Mouse (Mus musculus): Measurements from ENCODE around the gene Grin2a. TPM values are rescaled to one million over a fixed set of nuclear protein-coding genes. Genes with fewer than 3 reads are reported as not detected.

The Grin2a gene
- polyA plus RNA-seq, 1 experiment from 2014 or later = 0.35 TPM

DNA sequence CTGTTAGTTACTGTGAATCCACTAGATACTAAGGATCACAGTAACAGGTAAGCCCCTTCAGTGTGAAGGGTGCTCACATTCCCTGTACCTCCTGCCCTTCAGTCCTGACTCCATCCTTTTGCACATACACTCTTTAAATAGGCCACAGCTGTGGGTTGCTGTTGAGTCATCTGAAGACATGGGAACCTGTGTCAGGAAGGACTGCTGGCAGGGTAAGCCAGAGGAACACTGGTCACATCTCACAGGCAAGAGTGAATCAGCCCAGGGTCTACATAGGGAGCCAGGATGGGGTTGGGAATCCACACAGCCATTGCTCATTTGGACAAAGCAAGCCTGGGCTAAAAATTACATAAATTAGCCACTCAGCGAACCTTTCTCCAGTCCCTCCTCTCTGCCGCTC is 392.8 kb downstream of the Grin2a start:
- Histone ChIP-seq H3K27me3 (ENCODE audit: control insufficient read depth, insufficient read depth, low read length) (no peaks in the 10 kb centered on the region), H3K4me2 (ENCODE audit: low read length) (no peak overlapping the region), H3K4me1 (ENCODE audit: control insufficient read depth in 2 of 2, insufficient read depth in 2 of 2, low read length in 2 of 2) (no peaks in the 10 kb centered on the region), H3K4me3 (ENCODE audit: control insufficient read depth in 1 of 2, insufficient read depth in 1 of 2, low read depth in 1 of 2, low read length in 2 of 2) (no peak overlapping the region), H3K27ac (replicated peaks in 1 of 2; ENCODE audit: control insufficient read depth in 1 of 2, insufficient read depth in 1 of 2, low read depth in 2 of 2, low read length in 2 of 2) (no peak overlapping the region), H3K9me3 (ENCODE audit: control insufficient read depth, low read length) (no peaks in the 10 kb centered on the region), H3K36me3 (ENCODE audit: control insufficient read depth, insufficient read depth, low read length) (no peaks in the 10 kb centered on the region), H3K9ac (ENCODE audit: low read length) (no peak overlapping the region)
- ATAC-seq (ENCODE audit: insufficient number of reproducible peaks, insufficient read depth, low FRiP score, low read depth) = no peak
- 92% methylated on average over 2 of the region's 2 CpGs for WGBS

DNA sequence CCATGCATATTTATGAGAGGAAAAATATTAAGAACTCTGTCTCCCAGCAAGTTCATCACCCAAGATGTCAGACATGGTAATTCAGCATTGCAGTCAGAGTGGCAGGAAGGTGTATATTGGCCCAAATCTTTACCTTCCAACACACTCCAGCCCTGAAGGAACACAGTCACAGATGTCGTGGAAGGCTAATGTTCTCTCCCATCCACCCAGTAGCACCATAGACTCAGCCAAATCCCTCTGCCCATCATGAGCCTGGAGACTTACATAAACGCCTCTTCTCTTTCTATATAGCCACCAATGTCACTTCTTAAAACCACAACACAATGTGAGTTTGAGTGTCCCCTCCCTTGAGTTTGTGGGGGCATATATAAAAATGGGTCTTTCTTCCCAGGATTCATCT is 406.2 kb downstream of the Grin2a start:
- no peaks in the 10 kb centered on the region for H3K9me3 ChIP-seq (ENCODE audit: control insufficient read depth, low read length)
- WGBS = 73% methylated on average over 2 of the region's 2 CpGs

DNA sequence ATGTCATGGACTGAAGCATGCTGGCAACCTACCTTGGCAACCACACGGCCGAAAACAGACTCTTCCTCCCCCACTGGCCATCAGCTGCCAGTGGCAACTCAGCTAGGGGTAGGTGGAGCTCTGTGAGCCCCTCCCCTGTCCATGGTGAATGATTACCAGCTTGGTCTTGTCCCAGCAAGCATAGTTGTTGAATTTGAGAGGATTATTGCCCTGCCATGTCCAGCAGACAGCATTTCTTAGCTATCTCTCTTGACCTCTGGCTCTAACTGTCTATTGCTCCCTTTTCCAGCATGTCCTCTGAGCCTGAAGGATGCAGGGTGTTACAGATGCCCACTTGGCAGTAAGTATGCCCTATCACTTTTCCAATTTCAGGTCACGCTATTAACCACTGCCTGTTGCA is 406.9 kb downstream of the Grin2a start:
- no peak overlapping the region for H3K4me2 ChIP-seq (ENCODE audit: low read length)
- no peak overlapping the region for H3K4me3 ChIP-seq (ENCODE audit: control insufficient read depth in 1 of 2, insufficient read depth in 1 of 2, low read depth in 1 of 2, low read length in 2 of 2)
- no peak overlapping the region for H3K27ac ChIP-seq (replicated peaks in 1 of 2; ENCODE audit: control insufficient read depth in 1 of 2, insufficient read depth in 1 of 2, low read depth in 2 of 2, low read length in 2 of 2)
- no peaks in the 10 kb centered on the region for H3K4me1 ChIP-seq (ENCODE audit: control insufficient read depth in 2 of 2, insufficient read depth in 2 of 2, low read length in 2 of 2)
- H3K9me3 ChIP-seq (ENCODE audit: control insufficient read depth, low read length) = no peaks in the 10 kb centered on the region
- WGBS = 62% methylated on average over 3 of the region's 3 CpGs
- no peak for ATAC-seq (ENCODE audit: insufficient number of reproducible peaks, insufficient read depth, low FRiP score, low read depth)
- H3K9ac ChIP-seq (ENCODE audit: low read length) = no peak overlapping the region
- H3K27me3 ChIP-seq (ENCODE audit: control insufficient read depth, insufficient read depth, low read length) = no peaks in the 10 kb centered on the region
- no peaks in the 10 kb centered on the region for H3K36me3 ChIP-seq (ENCODE audit: control insufficient read depth, insufficient read depth, low read length)

More for the DNA sequence above, 406.2 kb downstream of the Grin2a start:
- no peak for ATAC-seq (ENCODE audit: insufficient number of reproducible peaks, insufficient read depth, low FRiP score, low read depth)
- no peaks in the 10 kb centered on the region for H3K36me3 ChIP-seq (ENCODE audit: control insufficient read depth, insufficient read depth, low read length)
- no peak overlapping the region for H3K9ac ChIP-seq (ENCODE audit: low read length)
- H3K4me2 ChIP-seq (ENCODE audit: low read length) = no peak overlapping the region
- H3K27ac ChIP-seq (replicated peaks in 1 of 2; ENCODE audit: control insufficient read depth in 1 of 2, insufficient read depth in 1 of 2, low read depth in 2 of 2, low read length in 2 of 2) = no peak overlapping the region
- no peak overlapping the region for H3K4me3 ChIP-seq (ENCODE audit: control insufficient read depth in 1 of 2, insufficient read depth in 1 of 2, low read depth in 1 of 2, low read length in 2 of 2)
- H3K4me1 ChIP-seq (ENCODE audit: control insufficient read depth in 2 of 2, insufficient read depth in 2 of 2, low read length in 2 of 2) = no peaks in the 10 kb centered on the region
- no peaks in the 10 kb centered on the region for H3K27me3 ChIP-seq (ENCODE audit: control insufficient read depth, insufficient read depth, low read length)

DNA sequence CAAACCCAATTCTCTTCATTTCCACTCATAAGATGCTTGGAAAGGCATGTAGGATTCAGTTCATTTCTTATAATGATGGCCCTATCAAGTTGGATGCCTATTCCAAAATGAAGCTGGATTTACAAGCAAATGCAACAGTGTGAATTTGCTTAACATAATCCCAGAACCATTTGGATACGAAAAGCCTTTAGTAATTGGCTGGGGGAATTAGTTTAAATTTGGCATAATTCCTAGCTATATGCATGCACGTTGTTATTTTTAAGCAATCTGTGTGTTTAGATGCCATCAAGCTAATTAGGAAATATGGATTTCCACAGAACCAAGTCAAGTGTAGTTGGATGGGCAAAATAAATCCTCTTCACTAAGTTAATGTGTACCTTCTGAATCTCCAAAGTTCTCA is 411.4 kb downstream of the Grin2a start:
- WGBS = 66% methylated on average over 2 of the region's 2 CpGs
- no peak overlapping the region for H3K4me2 ChIP-seq (ENCODE audit: low read length)
- no peaks in the 10 kb centered on the region for H3K4me1 ChIP-seq (ENCODE audit: control insufficient read depth in 2 of 2, insufficient read depth in 2 of 2, low read length in 2 of 2)
- H3K36me3 ChIP-seq (ENCODE audit: control insufficient read depth, insufficient read depth, low read length) = no peaks in the 10 kb centered on the region
- no peak overlapping the region for H3K9ac ChIP-seq (ENCODE audit: low read length)
- no peak overlapping the region for H3K27ac ChIP-seq (replicated peaks in 1 of 2; ENCODE audit: control insufficient read depth in 1 of 2, insufficient read depth in 1 of 2, low read depth in 2 of 2, low read length in 2 of 2)
- no peaks in the 10 kb centered on the region for H3K27me3 ChIP-seq (ENCODE audit: control insufficient read depth, insufficient read depth, low read length)
- no peaks in the 10 kb centered on the region for H3K9me3 ChIP-seq (ENCODE audit: control insufficient read depth, low read length)
- ATAC-seq (ENCODE audit: insufficient number of reproducible peaks, insufficient read depth, low FRiP score, low read depth) = no peak
- no peak overlapping the region for H3K4me3 ChIP-seq (ENCODE audit: control insufficient read depth in 1 of 2, insufficient read depth in 1 of 2, low read depth in 1 of 2, low read length in 2 of 2)

DNA sequence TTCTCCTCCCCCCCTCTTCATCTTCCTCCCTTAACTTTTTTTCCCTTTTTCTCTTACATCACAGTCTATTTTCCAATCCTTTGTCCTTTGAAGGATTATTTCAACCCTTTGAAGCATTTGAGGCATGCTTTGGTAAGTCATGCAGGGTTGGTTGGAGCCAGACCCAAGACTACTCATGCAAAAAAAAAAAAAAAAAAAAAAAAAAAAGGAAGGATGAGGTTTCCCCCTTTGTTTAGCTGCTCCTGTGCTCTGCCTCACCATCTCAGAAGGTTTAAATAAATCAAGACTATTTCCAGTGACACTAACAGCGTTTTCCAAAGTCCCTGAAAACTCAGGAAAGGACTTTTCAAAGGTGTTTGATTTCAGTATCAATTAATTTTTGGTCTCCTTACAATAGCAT is 423.6 kb downstream of the Grin2a start:
- Histone ChIP-seq H3K4me3 (ENCODE audit: control insufficient read depth in 1 of 2, insufficient read depth in 1 of 2, low read depth in 1 of 2, low read length in 2 of 2) (no peak overlapping the region), H3K9me3 (ENCODE audit: control insufficient read depth, low read length) (no peaks in the 10 kb centered on the region), H3K9ac (ENCODE audit: low read length) (no peak overlapping the region), H3K27me3 (ENCODE audit: control insufficient read depth, insufficient read depth, low read length) (no peaks in the 10 kb centered on the region), H3K27ac (replicated peaks in 1 of 2; ENCODE audit: control insufficient read depth in 1 of 2, insufficient read depth in 1 of 2, low read depth in 2 of 2, low read length in 2 of 2) (no peak overlapping the region), H3K4me1 (ENCODE audit: control insufficient read depth in 2 of 2, insufficient read depth in 2 of 2, low read length in 2 of 2) (no peaks in the 10 kb centered on the region), H3K36me3 (ENCODE audit: control insufficient read depth, insufficient read depth, low read length) (no peaks in the 10 kb centered on the region), H3K4me2 (ENCODE audit: low read length) (no peak overlapping the region)
- ATAC-seq (ENCODE audit: insufficient number of reproducible peaks, insufficient read depth, low FRiP score, low read depth) = no peak
- WGBS = 73% methylated on average over 1 of the region's 1 CpGs

DNA sequence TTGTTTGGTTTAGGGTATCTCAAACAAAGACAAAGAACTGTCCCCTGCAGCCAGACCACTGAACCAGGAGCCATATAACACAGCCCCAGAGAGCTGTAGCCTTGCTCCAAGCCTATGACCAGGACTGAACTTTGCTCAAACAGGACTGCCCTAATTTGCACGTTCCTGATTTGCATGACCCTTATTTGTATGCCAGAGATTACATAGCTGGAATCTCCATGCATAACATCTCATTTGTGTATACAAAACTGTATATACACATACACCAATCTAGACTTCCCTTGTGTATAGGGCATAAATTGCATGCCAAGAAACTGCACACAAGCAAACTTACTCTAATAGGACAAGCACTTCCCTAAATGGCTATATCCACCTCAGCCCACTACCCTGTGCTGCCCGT is 428.1 kb downstream of the Grin2a start:
- Histone ChIP-seq H3K9ac (ENCODE audit: low read length) (no peak overlapping the region), H3K27ac (replicated peaks in 1 of 2; ENCODE audit: control insufficient read depth in 1 of 2, insufficient read depth in 1 of 2, low read depth in 2 of 2, low read length in 2 of 2) (no peak overlapping the region), H3K4me3 (ENCODE audit: control insufficient read depth in 1 of 2, insufficient read depth in 1 of 2, low read depth in 1 of 2, low read length in 2 of 2) (no peak overlapping the region), H3K4me2 (ENCODE audit: low read length) (no peak overlapping the region), H3K9me3 (ENCODE audit: control insufficient read depth, low read length) (no peaks in the 10 kb centered on the region), H3K4me1 (ENCODE audit: control insufficient read depth in 2 of 2, insufficient read depth in 2 of 2, low read length in 2 of 2) (peaks cover 0 to 4% of the 10 kb centered on the region in 2 experiments; a peak in 2 of 4 replicates), H3K27me3 (ENCODE audit: control insufficient read depth, insufficient read depth, low read length) (no peaks in the 10 kb centered on the region), H3K36me3 (ENCODE audit: control insufficient read depth, insufficient read depth, low read length) (no peaks in the 10 kb centered on the region)
- WGBS = 50% methylated on average over 2 of the region's 2 CpGs
- ATAC-seq (ENCODE audit: insufficient number of reproducible peaks, insufficient read depth, low FRiP score, low read depth) = no peak

DNA sequence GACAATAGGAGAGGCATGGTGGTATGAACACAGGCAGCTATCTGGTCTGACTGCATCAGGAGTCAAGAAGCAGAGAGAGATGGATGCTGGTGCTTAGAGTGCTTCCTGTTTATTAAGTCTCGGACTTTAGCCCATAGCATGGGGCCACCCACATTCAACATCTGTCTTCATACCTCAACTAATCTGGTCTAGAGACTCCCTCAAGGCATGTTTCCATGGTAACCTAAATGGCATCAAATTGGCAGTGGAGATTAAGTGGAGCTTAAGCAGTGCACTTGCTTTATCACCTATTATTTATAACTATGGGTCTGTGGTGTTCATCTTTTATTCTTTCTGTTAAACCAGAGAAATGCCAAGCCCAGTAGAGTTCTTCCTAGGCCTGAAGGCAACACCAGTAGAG is 433.5 kb downstream of the Grin2a start:
- H3K4me3 ChIP-seq (ENCODE audit: control insufficient read depth in 1 of 2, insufficient read depth in 1 of 2, low read depth in 1 of 2, low read length in 2 of 2) = no peak overlapping the region
- H3K4me2 ChIP-seq (ENCODE audit: low read length) = no peak overlapping the region
- H3K4me1 ChIP-seq (ENCODE audit: control insufficient read depth in 2 of 2, insufficient read depth in 2 of 2, low read length in 2 of 2) = peaks cover 0 to 4% of the 10 kb centered on the region in 2 experiments; a peak in 2 of 4 replicates
- WGBS = 33% methylated on average over 1 of the region's 1 CpGs
- no peak overlapping the region for H3K27ac ChIP-seq (replicated peaks in 1 of 2; ENCODE audit: control insufficient read depth in 1 of 2, insufficient read depth in 1 of 2, low read depth in 2 of 2, low read length in 2 of 2)
- H3K9ac ChIP-seq (ENCODE audit: low read length) = no peak overlapping the region
- ATAC-seq (ENCODE audit: insufficient number of reproducible peaks, insufficient read depth, low FRiP score, low read depth) = no peak
- no peaks in the 10 kb centered on the region for H3K27me3 ChIP-seq (ENCODE audit: control insufficient read depth, insufficient read depth, low read length)
- no peaks in the 10 kb centered on the region for H3K9me3 ChIP-seq (ENCODE audit: control insufficient read depth, low read length)
- H3K36me3 ChIP-seq (ENCODE audit: control insufficient read depth, insufficient read depth, low read length) = no peaks in the 10 kb centered on the region

DNA sequence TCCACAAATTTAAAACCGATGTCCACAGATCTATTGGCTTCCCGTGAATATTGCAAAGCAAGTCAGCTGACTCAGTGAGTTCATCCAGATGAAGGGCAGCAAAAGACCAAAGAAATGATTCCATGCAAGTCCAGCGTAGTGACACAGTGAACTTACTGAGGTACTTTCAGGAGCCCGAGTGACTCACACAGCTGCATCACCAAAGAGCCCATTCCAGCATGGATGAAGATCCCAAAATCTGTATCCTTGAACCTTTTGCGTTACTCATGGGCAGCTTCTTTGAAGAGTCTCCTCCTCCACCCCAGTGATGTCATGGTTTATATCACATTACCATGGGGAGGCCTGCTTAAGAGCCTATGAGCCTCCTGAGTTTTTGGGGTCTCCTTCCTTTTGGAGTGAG is 460.2 kb downstream of the Grin2a start:
- Histone ChIP-seq H3K9ac (ENCODE audit: low read length) (no peak overlapping the region), H3K4me2 (ENCODE audit: low read length) (no peak overlapping the region), H3K36me3 (ENCODE audit: control insufficient read depth, insufficient read depth, low read length) (no peaks in the 10 kb centered on the region), H3K4me3 (ENCODE audit: control insufficient read depth in 1 of 2, insufficient read depth in 1 of 2, low read depth in 1 of 2, low read length in 2 of 2) (no peak overlapping the region), H3K9me3 (ENCODE audit: control insufficient read depth, low read length) (no peaks in the 10 kb centered on the region), H3K27me3 (ENCODE audit: control insufficient read depth, insufficient read depth, low read length) (no peaks in the 10 kb centered on the region), H3K4me1 (ENCODE audit: control insufficient read depth in 2 of 2, insufficient read depth in 2 of 2, low read length in 2 of 2) (no peaks in the 10 kb centered on the region), H3K27ac (replicated peaks in 1 of 2; ENCODE audit: control insufficient read depth in 1 of 2, insufficient read depth in 1 of 2, low read depth in 2 of 2, low read length in 2 of 2) (no peak overlapping the region)
- 84% methylated on average over 5 of the region's 5 CpGs for WGBS
- no peak for ATAC-seq (ENCODE audit: insufficient number of reproducible peaks, insufficient read depth, low FRiP score, low read depth)

Data from heart, embryonic 14.5 days (tissue).